Mouse (Mus musculus) midbrain, embryonic 12.5 days (tissue): Measurements from ENCODE around the gene P2ry12. TPM values are rescaled to one million over a fixed set of nuclear protein-coding genes. Genes with fewer than 3 reads are reported as not detected.
A peak's percentile ranks its signal among the peaks of the same experiment; 100 is the strongest.

Experiments
- ATAC-seq: fragments of 200-750 bp; cut with Nextera tagmentation; 2 replicates; pipeline ENCODE4 v1.8.0; 2017; ENCODE audit warnings: low read depth, moderate TSS enrichment, moderate library complexity; ENCODE audit not compliant: low FRiP score
- H3K27ac ChIP-seq: fragments of 300-500 bp; sonication (generic); replicated peaks from 2 replicates; pipeline ENCODE4 v1.5.1; 2016; ENCODE audit warnings: mild to moderate bottlenecking
- H3K27me3 ChIP-seq: fragments of 300-500 bp; sonication (generic); 2 replicates; pipeline ENCODE4 v1.6.1; 2016; ENCODE audit warnings: mild to moderate bottlenecking
- H3K36me3 ChIP-seq: fragments of 300-500 bp; sonication (generic); 2 replicates; pipeline ENCODE4 v1.6.1; 2016
- H3K4me1 ChIP-seq: fragments of 300-500 bp; sonication (generic); 2 replicates; pipeline ENCODE4 v1.6.1; 2016
- H3K4me2 ChIP-seq: fragments of 300-500 bp; sonication (generic); replicated peaks from 2 replicates; pipeline ENCODE4 v1.6.1; 2016; ENCODE audit warnings: mild to moderate bottlenecking, moderate library complexity
- H3K4me3 ChIP-seq: fragments of 300-500 bp; sonication (generic); 2 replicates; pipeline ENCODE4 v1.5.1; 2016; ENCODE audit warnings: mild to moderate bottlenecking
- H3K9ac ChIP-seq: fragments of 300-500 bp; sonication (generic); replicated peaks from 2 replicates; pipeline ENCODE4 v1.6.1; 2016; ENCODE audit warnings: mild to moderate bottlenecking, moderate library complexity
- H3K9me3 ChIP-seq: fragments of 300-500 bp; sonication (generic); 2 replicates; pipeline ENCODE4 v1.6.1; 2016; ENCODE audit warnings: mild to moderate bottlenecking
- WGBS: fragments of 180-500 bp; shearing (Covaris S2); methylation state at CpG from one replicate; pipeline ENCODE4 v1.1.7; 2016; 5-methylcytosine and 5-hydroxymethylcytosine counted together
- polyA plus RNA-seq: library from polyadenylated mRNA; unstranded; fragments of >200 nt; fragmentation: Nextera tagmentation; extraction: Ambion mirVana; gene quantifications from 2 replicates; pipeline ENCODE4 v1.2.1, GENCODE M21; 2016

The P2ry12 gene
- polyA plus RNA-seq, 1 experiment from 2014 or later: 4.3 TPM

DNA sequence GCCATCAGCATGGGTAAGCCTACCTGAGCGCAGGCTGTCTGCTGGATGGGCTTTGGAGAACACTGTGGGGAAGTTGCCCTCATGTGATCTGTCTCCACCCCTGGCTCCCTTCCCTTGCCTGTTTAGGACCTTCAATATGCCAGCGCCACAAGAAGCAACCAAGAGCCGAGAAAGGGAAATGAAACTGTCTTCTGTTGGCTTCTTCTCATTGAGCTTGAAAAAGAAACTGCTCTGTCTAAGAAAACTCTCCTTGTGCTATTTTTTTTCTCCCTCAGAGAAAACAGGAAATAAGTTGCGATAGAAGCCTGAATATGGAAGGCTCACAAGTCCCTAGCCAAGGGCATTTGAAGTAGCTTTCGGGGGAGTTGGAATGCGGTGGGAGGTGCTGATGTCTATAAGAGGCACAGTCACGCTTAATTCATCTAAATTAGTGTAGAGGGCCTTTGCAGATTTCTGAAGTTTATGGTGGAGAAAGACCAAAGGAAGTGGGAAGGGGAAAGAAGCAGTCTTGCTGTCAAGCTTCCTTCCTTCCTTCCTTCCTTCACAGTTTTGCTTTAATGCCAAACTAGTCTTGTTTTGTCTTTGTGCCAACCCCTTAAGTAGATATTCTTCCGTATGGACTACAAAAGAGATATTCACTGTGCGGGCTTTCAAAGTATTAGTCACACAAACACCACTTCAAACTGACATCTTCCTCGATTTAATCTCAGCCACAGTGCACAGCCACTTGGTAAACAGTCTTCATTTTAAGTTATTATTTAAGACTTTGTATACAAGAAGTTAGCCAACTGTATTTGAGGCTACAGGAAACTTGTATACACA is 33.7 kb downstream of the P2ry12 start:
- no peaks in the 10 kb centered on the region for H3K9me3 ChIP-seq
- H3K4me3 ChIP-seq: no peak overlapping the region
- WGBS: 68% methylated on average over 10 of the region's 10 CpGs
- H3K27ac ChIP-seq: no peak overlapping the region
- H3K9ac ChIP-seq: no peak overlapping the region
- no peaks in the 10 kb centered on the region for H3K27me3 ChIP-seq
- no peak for ATAC-seq
- H3K4me2 ChIP-seq: no peak overlapping the region
- H3K36me3 ChIP-seq: no peaks in the 10 kb centered on the region
- no peaks in the 10 kb centered on the region for H3K4me1 ChIP-seq

DNA sequence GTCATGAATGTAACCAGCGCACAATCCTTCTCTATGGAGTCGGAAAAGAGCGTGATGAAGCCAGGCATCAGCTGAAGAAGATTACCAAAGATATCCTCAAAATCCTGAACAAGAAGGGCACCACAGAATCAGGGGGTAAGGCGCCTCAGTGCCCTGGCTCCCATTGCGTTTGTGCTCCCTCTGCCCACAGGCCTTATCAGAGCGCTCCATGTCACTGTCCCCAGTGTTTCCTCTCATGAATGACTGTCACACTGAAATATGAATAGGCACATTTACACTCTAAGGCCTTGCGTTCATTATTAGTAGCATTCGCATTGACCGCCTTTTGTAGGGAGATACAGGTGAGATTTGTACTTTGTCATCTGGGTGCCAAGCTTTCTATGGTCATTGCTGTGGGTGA is 35.0 kb downstream of the P2ry12 start:
- no peak for ATAC-seq
- WGBS: 95% methylated on average over 9 of the region's 9 CpGs
- Histone ChIP-seq H3K36me3 (no peaks in the 10 kb centered on the region), H3K4me3 (no peak overlapping the region), H3K9ac (no peak overlapping the region), H3K4me2 (no peak overlapping the region), H3K9me3 (no peaks in the 10 kb centered on the region), H3K4me1 (no peaks in the 10 kb centered on the region), H3K27ac (no peak overlapping the region), H3K27me3 (no peaks in the 10 kb centered on the region)

DNA sequence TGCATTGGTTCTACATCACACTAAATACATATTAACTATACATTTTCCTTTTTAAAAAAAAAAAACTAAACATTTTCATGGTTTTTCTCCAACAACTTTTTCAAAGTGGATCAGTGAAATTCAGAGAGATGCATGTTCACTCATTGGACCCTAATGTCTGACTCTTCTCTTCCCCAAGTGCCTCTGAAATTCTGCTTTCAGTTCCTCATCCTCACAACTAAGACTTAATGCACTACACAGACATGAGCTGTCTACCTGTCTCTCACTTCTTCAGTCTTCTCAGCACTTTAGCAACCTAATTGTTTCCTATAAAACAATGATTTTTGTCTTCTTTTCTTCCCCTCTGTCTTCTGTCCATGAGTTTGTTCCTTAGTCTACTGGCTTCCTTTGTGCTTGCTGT is 37.3 kb downstream of the P2ry12 start:
- H3K4me3 ChIP-seq: no peak overlapping the region
- no peaks in the 10 kb centered on the region for H3K36me3 ChIP-seq
- H3K9ac ChIP-seq: no peak overlapping the region
- ATAC-seq: no peak
- no peak overlapping the region for H3K27ac ChIP-seq
- H3K27me3 ChIP-seq: no peaks in the 10 kb centered on the region
- H3K9me3 ChIP-seq: no peaks in the 10 kb centered on the region
- no peak overlapping the region for H3K4me2 ChIP-seq
- no peaks in the 10 kb centered on the region for H3K4me1 ChIP-seq

DNA sequence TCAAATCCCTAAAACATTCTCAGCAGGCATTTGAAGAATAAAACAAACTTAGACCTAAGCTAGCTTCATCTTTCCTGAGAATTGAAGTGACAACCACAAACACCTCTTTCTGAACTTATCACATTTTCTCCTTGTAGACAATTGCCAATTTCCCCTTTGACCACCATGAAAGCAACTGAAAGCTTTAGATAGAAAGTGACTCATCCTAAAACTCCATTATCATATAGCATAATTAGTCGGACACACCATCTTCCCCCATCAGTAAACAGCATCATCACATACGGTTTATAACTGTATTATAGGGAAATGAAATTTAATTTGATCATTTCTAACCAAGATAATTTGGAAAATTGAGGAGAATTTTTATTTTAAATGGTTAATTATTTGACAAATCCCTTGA is 40.4 kb downstream of the P2ry12 start:
- no peak for ATAC-seq
- H3K4me1 ChIP-seq: no peaks in the 10 kb centered on the region
- H3K36me3 ChIP-seq: no peaks in the 10 kb centered on the region
- no peak overlapping the region for H3K4me2 ChIP-seq
- no peaks in the 10 kb centered on the region for H3K9me3 ChIP-seq
- no peak overlapping the region for H3K4me3 ChIP-seq
- WGBS: 92% methylated on average over 2 of the region's 2 CpGs
- H3K9ac ChIP-seq: no peak overlapping the region
- no peak overlapping the region for H3K27ac ChIP-seq
- H3K27me3 ChIP-seq: no peaks in the 10 kb centered on the region

DNA sequence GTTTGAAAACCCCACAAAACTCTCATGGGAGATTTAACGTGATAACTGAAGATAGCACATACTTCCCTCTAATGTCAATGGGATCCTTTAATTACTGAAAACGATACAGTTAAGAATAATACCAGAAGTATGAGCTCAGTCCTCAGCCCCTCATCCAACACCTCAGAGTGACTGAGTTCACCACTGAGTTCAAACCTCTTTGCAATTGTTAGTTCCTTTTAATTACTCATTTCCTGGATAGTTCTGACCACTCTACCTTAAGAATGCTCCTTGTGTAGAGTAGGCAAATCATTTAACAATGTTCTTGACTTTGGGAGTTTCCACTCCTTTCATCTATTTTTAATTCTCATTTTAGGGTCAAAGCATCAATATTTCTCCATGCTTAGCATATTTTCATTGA is 43.3 kb downstream of the P2ry12 start:
- no peaks in the 10 kb centered on the region for H3K9me3 ChIP-seq
- no peak overlapping the region for H3K4me3 ChIP-seq
- H3K4me1 ChIP-seq: no peaks in the 10 kb centered on the region
- H3K27me3 ChIP-seq: no peaks in the 10 kb centered on the region
- H3K4me2 ChIP-seq: no peak overlapping the region
- no peak overlapping the region for H3K9ac ChIP-seq
- no peak for ATAC-seq
- 92% methylated on average over 2 of the region's 2 CpGs for WGBS
- H3K36me3 ChIP-seq: no peaks in the 10 kb centered on the region
- H3K27ac ChIP-seq: no peak overlapping the region

DNA sequence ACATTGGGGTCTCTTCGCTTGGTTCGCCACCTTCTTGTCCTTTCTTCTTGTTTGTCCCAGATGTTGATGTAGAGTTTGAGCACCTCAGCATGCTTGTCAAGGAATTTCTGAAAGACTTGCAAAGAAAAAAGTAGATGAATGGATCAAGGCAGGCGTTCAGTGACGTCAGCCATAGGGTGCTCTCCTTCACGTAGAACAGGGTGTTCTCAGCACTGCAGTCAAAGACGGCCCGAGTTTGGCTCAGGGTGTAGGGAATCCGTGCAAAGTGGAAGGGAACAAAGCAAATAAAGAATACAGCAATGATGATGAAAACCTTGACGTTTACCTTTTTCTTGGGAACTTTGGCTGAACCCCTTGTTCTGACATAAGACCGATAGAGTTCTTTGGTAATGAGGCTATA is 45.5 kb downstream of the P2ry12 start:
- Histone ChIP-seq H3K9me3 (no peaks in the 10 kb centered on the region), H3K4me1 (no peaks in the 10 kb centered on the region), H3K4me2 (no peak overlapping the region), H3K9ac (no peak overlapping the region), H3K36me3 (no peaks in the 10 kb centered on the region), H3K27ac (no peak overlapping the region), H3K27me3 (no peaks in the 10 kb centered on the region), H3K4me3 (no peak overlapping the region)
- no peak for ATAC-seq
- WGBS: 95% methylated on average over 10 of the region's 10 CpGs

DNA sequence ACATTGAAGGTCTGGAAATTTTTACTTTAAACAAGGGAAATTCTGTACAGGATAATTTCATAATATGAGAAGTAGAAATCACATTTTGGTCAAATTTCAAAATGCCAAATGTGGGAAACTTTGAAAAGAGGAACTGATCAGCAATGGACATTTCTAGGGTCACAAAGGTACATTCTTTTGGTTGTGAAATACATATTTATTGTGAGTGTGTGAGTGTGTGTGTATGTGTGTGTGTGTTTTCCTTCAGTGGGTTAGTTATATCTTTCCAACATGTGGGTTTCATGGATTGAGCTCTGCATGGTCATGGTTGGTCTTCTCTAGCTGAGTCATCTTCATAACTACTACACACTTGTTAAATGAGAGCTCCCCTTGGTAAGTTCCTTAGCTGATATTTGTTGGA is 50.3 kb downstream of the P2ry12 start:
- no peak overlapping the region for H3K4me2 ChIP-seq
- H3K9ac ChIP-seq: no peak overlapping the region
- H3K4me3 ChIP-seq: no peak overlapping the region
- no peaks in the 10 kb centered on the region for H3K27me3 ChIP-seq
- ATAC-seq: no peak
- no peak overlapping the region for H3K27ac ChIP-seq
- H3K36me3 ChIP-seq: no peaks in the 10 kb centered on the region
- no peaks in the 10 kb centered on the region for H3K4me1 ChIP-seq
- no peaks in the 10 kb centered on the region for H3K9me3 ChIP-seq

DNA sequence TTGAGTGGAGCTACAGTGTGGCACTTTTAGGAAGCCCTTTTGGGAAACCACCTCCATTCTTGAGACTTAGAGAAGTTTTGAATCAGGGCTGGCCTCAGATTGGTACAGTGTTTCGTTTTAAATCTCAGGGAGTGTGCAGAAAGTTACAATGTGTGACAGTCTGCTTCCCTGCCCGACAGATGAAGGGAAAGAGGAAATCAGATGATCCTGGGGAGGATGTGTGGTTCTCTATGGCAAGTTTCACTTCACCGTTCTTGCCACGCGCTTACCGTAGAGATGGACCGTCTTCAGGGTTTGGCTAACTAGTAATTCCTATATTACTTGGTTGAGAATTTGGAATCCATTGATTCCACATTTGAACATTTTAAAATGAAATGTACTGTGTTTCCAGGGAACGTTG is 50.9 kb downstream of the P2ry12 start:
- Histone ChIP-seq H3K36me3 (no peaks in the 10 kb centered on the region), H3K4me2 (no peak overlapping the region), H3K4me3 (no peak overlapping the region), H3K4me1 (no peaks in the 10 kb centered on the region), H3K27me3 (no peaks in the 10 kb centered on the region), H3K27ac (no peak overlapping the region), H3K9ac (no peak overlapping the region), H3K9me3 (no peaks in the 10 kb centered on the region)
- WGBS: 88% methylated on average over 8 of the region's 8 CpGs
- ATAC-seq: no peak

DNA sequence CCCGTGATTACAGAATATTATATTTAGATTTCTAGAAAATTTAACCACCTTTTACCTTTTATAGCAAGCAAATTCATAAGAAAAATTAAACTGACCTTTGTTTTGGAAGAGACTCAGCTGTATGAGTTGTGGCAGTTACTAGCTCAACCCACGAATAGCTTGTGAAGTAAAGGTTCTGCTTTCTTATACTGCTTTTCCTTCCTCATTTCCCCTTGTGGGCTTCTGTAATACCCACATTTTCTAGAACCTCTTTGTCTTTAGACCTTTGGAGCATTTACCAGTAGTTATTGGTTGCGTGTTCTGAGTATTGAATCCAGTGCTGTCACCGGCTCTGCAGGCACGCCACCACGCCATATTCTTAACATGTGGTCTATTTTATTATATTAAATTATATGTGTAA is 51.9 kb downstream of the P2ry12 start, which contains the start of gene P2ry13:
TSS of gene P2ry13 (minus strand) at position 156 of the 400 bp plus-strand sequence.
- no peak within 1 kb of the TSS for H3K9ac ChIP-seq
- 91% methylated on average over 6 of the region's 6 CpGs for WGBS
- no peaks in the 10 kb centered on the region for H3K9me3 ChIP-seq
- no peaks in the 10 kb centered on the region for H3K27me3 ChIP-seq
- H3K4me1 ChIP-seq: no peaks in the 10 kb centered on the region
- no peak within 1 kb of the TSS for H3K27ac ChIP-seq
- H3K36me3 ChIP-seq: no peaks in the 10 kb centered on the region
- H3K4me2 ChIP-seq: no peak within 1 kb of the TSS
- no peak for ATAC-seq
- no peak within 1 kb of the TSS for H3K4me3 ChIP-seq

DNA sequence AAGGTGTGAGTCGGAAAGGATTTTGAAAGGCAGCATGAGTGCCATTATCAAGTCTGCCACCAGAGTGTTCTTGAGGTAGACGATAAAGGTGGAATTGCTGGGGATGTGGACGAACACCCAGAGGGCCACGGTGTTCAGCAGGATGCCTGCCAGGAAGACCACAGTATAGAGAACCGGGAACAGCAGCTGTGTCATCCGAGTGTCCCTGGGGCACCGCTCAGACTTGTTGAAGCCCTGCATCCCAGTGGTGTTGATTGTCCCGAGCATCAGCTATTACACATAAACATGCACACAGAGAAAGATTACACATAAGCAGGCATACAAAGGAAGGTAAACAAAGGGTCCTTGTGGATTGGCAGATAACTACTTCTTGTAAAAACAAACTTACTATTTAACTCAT is 52.6 kb downstream of the P2ry12 start:
- H3K4me1 ChIP-seq: no peaks in the 10 kb centered on the region
- no peaks in the 10 kb centered on the region for H3K36me3 ChIP-seq
- H3K9me3 ChIP-seq: no peaks in the 10 kb centered on the region
- no peak overlapping the region for H3K27ac ChIP-seq
- WGBS: 80% methylated on average over 8 of the region's 8 CpGs
- no peak for ATAC-seq
- no peak overlapping the region for H3K4me2 ChIP-seq
- no peaks in the 10 kb centered on the region for H3K27me3 ChIP-seq
- H3K9ac ChIP-seq: no peak overlapping the region
- H3K4me3 ChIP-seq: no peak overlapping the region

DNA sequence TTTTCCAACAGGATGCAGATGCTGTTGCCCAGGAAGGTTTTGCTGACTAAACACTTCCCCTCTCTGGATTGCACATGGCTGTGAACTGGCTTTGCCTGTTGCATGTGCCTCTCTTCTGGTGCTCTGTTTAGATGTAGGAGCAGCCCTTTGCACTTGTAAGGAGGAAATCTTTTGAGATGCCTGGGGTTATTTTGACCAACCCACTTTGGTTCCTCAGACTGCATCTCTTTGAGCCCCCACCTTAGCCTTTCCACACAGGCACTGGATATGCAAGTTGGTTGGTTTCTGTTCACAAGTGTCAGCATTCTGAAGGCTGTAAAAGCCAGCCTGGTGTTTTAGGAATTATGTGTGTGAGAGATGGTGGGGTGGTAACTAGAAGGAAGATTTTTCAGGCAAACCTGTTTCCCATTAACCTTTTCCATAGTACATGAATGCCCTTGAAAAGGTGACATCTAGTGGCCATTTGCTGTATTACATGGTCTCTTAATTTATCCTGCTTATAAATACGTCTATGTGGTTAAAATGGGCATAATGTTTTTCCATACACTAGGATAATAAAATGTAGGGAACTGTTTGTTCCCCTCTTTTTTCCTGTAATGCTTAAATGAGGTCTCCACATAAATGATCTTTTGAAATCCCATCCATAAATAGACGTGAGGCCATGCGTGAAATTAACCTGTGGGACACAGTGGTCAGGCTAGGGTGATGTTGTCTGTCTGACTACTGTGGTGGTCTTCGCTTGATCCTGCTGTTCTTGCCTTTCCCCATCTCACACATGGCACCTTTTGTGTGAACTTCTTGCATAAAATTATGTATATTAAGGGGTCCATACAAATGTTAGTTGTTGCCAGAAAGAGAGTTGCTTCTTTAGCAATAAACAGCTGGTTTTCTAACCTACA is 53.8 kb downstream of the P2ry12 start:
- Histone ChIP-seq H3K4me3 (no peak overlapping the region), H3K9me3 (no peaks in the 10 kb centered on the region), H3K36me3 (no peaks in the 10 kb centered on the region), H3K9ac (no peak overlapping the region), H3K4me2 (no peak overlapping the region), H3K4me1 (no peaks in the 10 kb centered on the region), H3K27ac (no peak overlapping the region), H3K27me3 (no peaks in the 10 kb centered on the region)
- ATAC-seq: peak; percentile 58
- WGBS: 62% methylated on average over 4 of the region's 4 CpGs

DNA sequence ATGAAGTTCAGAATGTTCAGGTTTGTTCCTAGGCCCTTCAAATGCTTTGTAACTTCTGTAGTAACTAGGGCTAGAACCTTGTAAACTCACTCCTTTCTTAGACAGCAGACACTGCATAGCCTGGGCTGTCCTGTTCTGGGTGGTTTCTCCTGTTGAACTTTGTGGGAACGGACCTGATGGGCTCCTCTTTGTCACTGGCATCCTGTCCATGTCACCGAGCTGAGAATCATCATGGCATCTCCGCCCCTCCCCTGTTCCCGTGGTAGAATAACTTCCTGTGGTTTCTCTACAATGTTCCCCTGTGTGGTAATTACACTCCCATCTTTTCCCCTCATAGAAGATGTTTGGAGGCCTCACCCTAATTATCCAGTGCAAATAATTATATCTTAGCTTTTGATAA is 56.7 kb downstream of the P2ry12 start:
- H3K9me3 ChIP-seq: no peaks in the 10 kb centered on the region
- no peak overlapping the region for H3K27ac ChIP-seq
- no peak overlapping the region for H3K4me3 ChIP-seq
- H3K4me1 ChIP-seq: no peaks in the 10 kb centered on the region
- no peak overlapping the region for H3K9ac ChIP-seq
- no peaks in the 10 kb centered on the region for H3K27me3 ChIP-seq
- H3K36me3 ChIP-seq: no peaks in the 10 kb centered on the region
- WGBS: 86% methylated on average over 4 of the region's 4 CpGs
- H3K4me2 ChIP-seq: no peak overlapping the region
- no peak for ATAC-seq
